Mouse (Mus musculus) liver, adult (tissue): ENCODE results near the gene Hmgb1.

Experiments used
- GATA4 ChIP-seq: IDR thresholded peaks from 2 replicates; pipeline ENCODE4 v1.6.1; 2014; ENCODE audit warnings: mild to moderate bottlenecking, low read length; ENCODE audit not compliant: insufficient replicate concordance

The Hmgb1 gene

GRCm38 (mm10) chr5:149205265-149205664 lies 21.0 kb upstream of the Hmgb1 start:
- no peak for TF ChIP-seq GATA4

DNA sequence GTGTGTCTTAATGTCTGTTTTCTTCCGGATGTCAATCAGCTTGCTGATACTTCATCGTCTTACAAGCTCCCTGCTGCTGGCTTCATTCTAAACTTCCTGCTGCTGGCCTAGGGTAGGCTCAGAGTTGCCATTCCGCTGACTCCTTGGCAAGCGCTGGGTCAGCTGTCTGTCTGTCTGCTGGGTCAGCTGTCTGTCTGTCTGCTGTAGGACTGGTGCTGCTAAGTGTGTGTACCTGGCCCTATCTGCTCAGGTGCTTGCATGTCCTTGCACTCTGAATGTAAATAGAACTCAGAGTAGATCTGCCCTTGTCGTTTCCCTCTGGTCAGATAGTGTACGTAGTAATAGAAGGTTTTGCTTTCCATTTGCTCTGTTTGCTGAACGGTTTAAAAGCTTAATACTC lies 20.5 kb upstream of the Hmgb1 start:
- no peak for TF ChIP-seq GATA4

GRCm38 (mm10) chr5:149203796-149204375 lies 19.6 kb upstream of the Hmgb1 start:
- no peak for TF ChIP-seq GATA4

DNA sequence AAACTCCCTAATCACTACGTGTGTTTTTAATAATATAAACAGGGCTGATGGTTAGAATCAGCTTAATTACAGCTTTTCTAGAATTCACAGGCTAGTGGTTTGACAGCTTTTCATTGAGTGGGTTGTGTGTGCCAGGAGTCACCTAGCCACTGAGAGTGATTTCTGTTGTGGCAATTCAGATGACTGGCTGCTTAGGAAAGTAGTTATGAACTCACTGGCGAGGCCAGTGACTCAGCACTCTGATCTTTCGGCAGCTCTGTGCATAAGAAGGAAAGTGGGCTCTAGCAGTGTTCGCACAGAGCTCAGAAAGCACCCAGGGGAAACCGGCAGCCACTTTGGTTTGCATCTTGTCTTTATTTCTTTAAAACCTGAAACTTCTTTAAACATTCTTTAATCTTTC lies 18.7 kb upstream of the Hmgb1 start:
- TF ChIP-seq GATA4: no peak

- no peak for TF ChIP-seq GATA4
Measured at GRCm38 (mm10) chr5:149198782-149199181, 14.5 kb upstream of the Hmgb1 start.

DNA sequence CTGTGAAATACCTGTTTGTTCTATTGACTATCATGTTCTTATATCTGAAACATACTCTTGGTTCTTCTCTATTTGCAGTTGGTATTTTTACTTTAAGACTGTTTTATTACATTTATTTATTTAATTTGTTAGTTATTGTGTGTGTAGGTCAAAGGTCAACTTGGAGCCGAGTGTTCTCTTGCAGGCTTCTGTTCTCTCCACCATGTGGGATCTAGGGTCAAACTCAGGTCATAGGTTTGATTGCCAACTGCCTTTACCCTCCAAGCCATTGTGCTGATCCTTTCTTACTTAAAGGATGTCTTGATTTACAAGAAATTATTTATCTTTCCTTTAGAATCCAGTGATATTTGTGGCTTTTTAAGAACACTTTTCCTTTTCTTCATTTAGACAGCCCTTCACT lies 12.3 kb upstream of the Hmgb1 start:
- no peak for TF ChIP-seq GATA4

- no peak for TF ChIP-seq GATA4
Measured at GRCm38 (mm10) chr5:149190160-149190559, 5.9 kb upstream of the Hmgb1 start.

- TF ChIP-seq GATA4: no peak
Measured at GRCm38 (mm10) chr5:149185806-149186205, 1.5 kb upstream of the Hmgb1 start.

- TF ChIP-seq GATA4: no peak
Measured at GRCm38 (mm10) chr5:149184844-149185186, 526 bp upstream of the Hmgb1 start.

DNA sequence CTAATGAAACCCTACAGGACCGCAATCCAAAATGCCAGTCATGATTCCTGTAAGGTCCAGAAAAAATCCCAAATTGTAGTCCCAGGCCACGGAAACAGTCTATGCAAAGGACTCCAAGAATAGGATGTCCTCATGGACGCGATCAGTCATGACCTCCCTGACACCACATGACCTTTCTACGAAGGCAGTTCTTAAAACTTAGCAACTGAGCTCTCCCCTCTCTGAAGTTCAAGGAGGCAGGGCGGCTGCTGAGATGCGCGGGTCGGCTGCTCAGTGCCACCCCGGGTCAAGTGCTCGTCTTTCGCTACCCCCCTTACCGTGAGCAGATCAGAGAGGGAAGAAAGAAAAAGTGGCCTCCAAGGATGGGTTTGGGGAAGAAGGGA lies 577 bp downstream of the Hmgb1 start:
- 0 out of 2 replicates have a peak, but pooled peaks have one; percentile 4 for TF ChIP-seq GATA4

- TF ChIP-seq GATA4: no peak
Measured at GRCm38 (mm10) chr5:149183122-149183521, 1.2 kb downstream of the Hmgb1 start.

- no peak for TF ChIP-seq GATA4
Measured at GRCm38 (mm10) chr5:149182186-149182870, 2.0 kb downstream of the Hmgb1 start.

GRCm38 (mm10) chr5:149179826-149180225 lies 4.5 kb downstream of the Hmgb1 start:
- no peak for TF ChIP-seq GATA4

GRCm38 (mm10) chr5:149178095-149178494 lies 6.2 kb downstream of the Hmgb1 start:
- TF ChIP-seq GATA4: no peak

DNA sequence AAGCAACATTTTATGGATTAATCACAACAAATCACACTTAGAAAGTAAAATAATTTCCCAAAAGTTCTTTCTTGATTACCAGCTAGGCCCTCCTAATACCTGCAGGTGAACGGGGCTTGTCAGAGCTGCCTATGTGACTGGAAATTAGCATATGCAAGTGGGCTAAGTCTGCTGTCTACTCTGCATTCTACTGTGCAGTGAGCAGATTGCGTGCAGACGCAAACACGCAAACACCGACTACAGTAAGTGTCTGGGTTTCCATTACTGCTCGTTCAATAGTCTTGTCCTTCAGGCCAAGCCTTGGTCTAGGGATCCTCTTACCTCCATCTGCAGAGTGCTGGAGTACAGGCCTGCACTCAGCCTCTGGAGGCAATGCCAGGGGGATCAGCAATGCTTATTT lies 8.6 kb downstream of the Hmgb1 start:
- TF ChIP-seq GATA4: no peak

- TF ChIP-seq GATA4: no peak
Measured at GRCm38 (mm10) chr5:149174527-149174926, 9.8 kb downstream of the Hmgb1 start.

DNA sequence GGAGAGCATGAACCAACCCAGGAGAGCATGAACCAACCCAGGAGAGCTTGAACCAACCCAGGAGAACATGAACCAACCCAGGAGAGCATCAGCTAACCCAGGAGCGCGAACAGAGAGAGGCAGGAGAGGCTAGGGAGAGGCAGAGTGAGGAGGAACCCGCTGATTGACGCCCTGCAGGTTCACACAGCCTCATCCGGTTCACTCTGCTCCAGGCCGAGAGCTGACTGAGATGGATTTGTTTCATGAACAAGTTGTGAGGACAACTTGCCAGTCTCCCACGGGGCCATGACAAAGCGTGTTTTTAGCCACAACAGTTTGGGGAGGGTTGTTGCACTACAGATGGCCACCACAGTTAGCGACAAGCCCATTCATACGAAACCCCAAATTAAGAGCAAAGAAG lies 12.0 kb downstream of the Hmgb1 start:
- TF ChIP-seq GATA4: no peak
